In the genomic region with DNA sequence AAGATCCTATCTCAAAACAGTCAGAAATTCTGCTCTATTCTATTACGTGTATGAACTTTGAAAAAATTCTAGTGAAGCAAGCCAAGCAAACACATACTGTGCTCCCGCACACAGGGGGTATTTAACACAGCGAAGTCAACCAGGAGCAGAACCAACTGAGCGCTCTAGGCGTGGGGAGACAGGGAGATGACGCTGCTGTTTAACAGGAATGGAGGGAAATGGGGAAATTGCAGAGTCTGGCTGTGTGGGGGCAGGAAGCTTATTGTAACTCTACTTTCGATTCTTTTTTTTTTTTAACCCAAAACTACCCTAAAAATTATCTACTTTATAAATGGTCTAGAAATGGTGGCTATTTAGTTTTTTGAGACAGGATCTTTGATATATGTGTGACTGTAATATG, we compare ENCODE assay signal across 17 mouse cellular contexts. TPM values are rescaled to one million over a fixed set of nuclear protein-coding genes. Genes with fewer than 3 reads are reported as not detected.
A peak's percentile ranks its signal among the peaks of the same experiment; 100 is the strongest.
DNase-seq lines count a peak whose midpoint lies in the region; ATAC-seq lines count a peak whose summit lies in the region.
"Had no signal": no experiment of that assay in that cellular context is flagged by ENCODE, and none has a peak within 500 bp of the region (broad histone marks: within the 10 kb centered on the region; RNA-seq: fewer than 3 reads in every experiment).

No protein-coding gene starts in this region.

- H3K4me3 ChIP-seq in macrophage (ENCODE audit: inconsistent target): no peak overlapping the region
- H3K4me3 ChIP-seq: hindbrain, embryonic 15.5 days; neural tube, embryonic 13.5 days had no signal

- H3K36me3 ChIP-seq in macrophage (ENCODE audit: inconsistent target): no peaks in the 10 kb centered on the region
- H3K36me3 ChIP-seq: hindbrain, embryonic 15.5 days; neural tube, embryonic 13.5 days had no signal

- peaks cover 28% of the 10 kb centered on the region; the same call in 1 of the 2 replicates for H3K79me2 ChIP-seq in macrophage (ENCODE audit: inconsistent target)

- WGBS in macrophage (ENCODE audit: missing documents): 2% methylated on average over 7 of the region's 7 CpGs

- ATAC-seq in granulocyte monocyte progenitor cell, adult 5-6 weeks (replicated peaks; ENCODE audit: poor library complexity, severe bottlenecking): peak; percentile 70
- ATAC-seq: midbrain, embryonic 16.5 days had no signal

- peak; percentile 59 for DNase-seq in layer of hippocampus, adult 9-11 months
- no peak for DNase-seq in layer of hippocampus, adult 9-10 months (ENCODE audit: low spot score)
- DNase-seq in MEL-GATA-1-ER (ENCODE audit: extremely low read depth, low read depth): peak; percentile 61
- no peak for DNase-seq in right cerebral cortex, postnatal 10 days (ENCODE audit: low spot score in 2 of 2)
- no peak for DNase-seq in retina, postnatal 1 day
- DNase-seq: adrenal gland, adult 8-10 months; kidney, adult 8-10 months; thymus, postnatal 25 days had no signal

- H3K27ac ChIP-seq in macrophage: peak overlapping the region; percentile 92
- H3K27ac ChIP-seq: hindbrain, embryonic 15.5 days; neural tube, embryonic 13.5 days had no signal

RNA-seq across cellular contexts. Expression of gene Ctss, which starts 7.7 kb away (rescaled TPM):
- 26.1 and 42.2 TPM in 2 replicates for total RNA-seq in granulocyte monocyte progenitor cell, adult 5-6 weeks (2014; fragmentation: Nextera tagmentation)
- total RNA-seq in granulocyte monocyte progenitor cell, adult 5-6 weeks (2017): 74.5 and 94.5 TPM in 2 replicates
- total RNA-seq in macrophage (2018; cell fraction: chromatin; rRNA removed): 100 to 1,000 TPM; 123 to 423 (median 235) TPM
- 1,000 to 10,000 TPM; 2,639 to 4,991 (median 3,753) TPM for total RNA-seq in macrophage (2018; cell fraction: cytosol; rRNA removed)
- total RNA-seq in macrophage (2018; cell fraction: nucleus; rRNA removed): 1,000 to 10,000 TPM in 25 of 26 experiments, 100 to 1,000 TPM in 1; 662 to 5,760 (median 3,354) TPM
- polyA plus RNA-seq in macrophage (2018): 4,472 to 5,209 TPM (median 4,886 TPM) in 3 replicates

RNA-seq across cellular contexts. Expression of gene Ctsk, which starts 19.8 kb away (rescaled TPM):
- total RNA-seq in granulocyte monocyte progenitor cell, adult 5-6 weeks (2014; fragmentation: Nextera tagmentation): not detected in 2 replicates
- total RNA-seq in granulocyte monocyte progenitor cell, adult 5-6 weeks (2017): not detected in 2 replicates
- 1 to 10 TPM in 19 of 26 experiments, under 1 TPM in 5, not detected in 2; 0.41 to 9.2 (median 2.1) TPM for total RNA-seq in macrophage (2018; cell fraction: chromatin; rRNA removed)
- total RNA-seq in macrophage (2018; cell fraction: cytosol; rRNA removed): 1 to 10 TPM; 1.6 to 5.8 (median 3.4) TPM
- 1 to 10 TPM; 1.2 to 8.9 (median 3.6) TPM for total RNA-seq in macrophage (2018; cell fraction: nucleus; rRNA removed)
- polyA plus RNA-seq in macrophage (2018): 4.6 to 5.0 TPM (median 4.8 TPM) in 3 replicates

RNA-seq across cellular contexts. Expression of gene Hormad1, which starts 40.6 kb away (rescaled TPM):
- not detected in 2 replicates for total RNA-seq in granulocyte monocyte progenitor cell, adult 5-6 weeks (2014; fragmentation: Nextera tagmentation)
- total RNA-seq in granulocyte monocyte progenitor cell, adult 5-6 weeks (2017): not detected in 2 replicates
- total RNA-seq in macrophage (2018; cell fraction: chromatin; rRNA removed): 1 to 10 TPM in 1 of 26 experiments, under 1 TPM in 6, not detected in 19; 0.45 to 1.2 (median 0.66) TPM
- total RNA-seq in macrophage (2018; cell fraction: cytosol; rRNA removed): under 1 TPM in 3 of 26 experiments, not detected in 23; 0.10 to 0.19 (median 0.11) TPM
- 1 to 10 TPM in 1 of 26 experiments, under 1 TPM in 1, not detected in 24; 0.44 to 1.1 TPM for total RNA-seq in macrophage (2018; cell fraction: nucleus; rRNA removed)
- polyA plus RNA-seq in macrophage (2018): 0.09 TPM in 1 of 3 replicates, not detected in the others
- total RNA-seq: adrenal gland, adult 8-10 months; heart, adult 18-20 months; layer of hippocampus, adult 18-20 months; left cerebral cortex, postnatal 36 days had no signal
- polyA plus RNA-seq: hindbrain, embryonic 15.5 days; lung, embryonic 16.5 days; midbrain, embryonic 16.5 days; neural tube, embryonic 13.5 days had no signal

Comparison
In these comparisons a context has a peak if more than half of its experiments do, and no peak if none do; other contexts are left out.
1. DNase-seq: peak in layer of hippocampus, adult 9-11 months (single experiment) and MEL-GATA-1-ER (single experiment); none in layer of hippocampus, adult 9-10 months (single experiment), right cerebral cortex, postnatal 10 days (0 of 2) and retina, postnatal 1 day (single experiment).